Mouse (Mus musculus): Measurements from ENCODE around the gene Ddc.

- TF ChIP-seq EP300 (IDR thresholded peaks at IDR 0.05; ENCODE audit: low read depth in 1 of 2, low read length in 2 of 2) (no peak), ETS1 (IDR thresholded peaks at IDR 0.05; ENCODE audit: low read depth, low read length) (no peak), CTCF (IDR thresholded peaks at IDR 0.05 in 2 of 3, conservative IDR thresholded peaks at IDR 0.05 in 1 of 3; ENCODE audit: control insufficient read depth in 1 of 3, insufficient read depth in 1 of 3, low read depth in 2 of 3, low read length in 3 of 3, poor library complexity in 1 of 3, severe bottlenecking in 1 of 3) (no peak), MAZ (IDR thresholded peaks at IDR 0.05; ENCODE audit: low read depth, low read length) (no peak), MEF2A (IDR thresholded peaks at IDR 0.05; ENCODE audit: extremely low read depth, insufficient replicate concordance, low read depth, low read length, poor library complexity, severe bottlenecking) (no peak), MXI1 (IDR thresholded peaks at IDR 0.05; ENCODE audit: low read depth, low read length) (no peak), NELFE (IDR thresholded peaks at IDR 0.05; ENCODE audit: low read depth, low read length) (no peak), MYC (IDR thresholded peaks at IDR 0.05; ENCODE audit: low read depth, low read length) (no peak), ZC3H11A (IDR thresholded peaks at IDR 0.05; ENCODE audit: low read depth, low read length) (no peak)
Measured at GRCm38 (mm10) chr11:11826475-11826874, 71.5 kb downstream of the Ddc start.

Data from MEL (cell line).